Mouse (Mus musculus) heart, adult 2 months (tissue): ENCODE data around the gene Map3k5. TPM values are rescaled to one million over a fixed set of nuclear protein-coding genes. Genes with fewer than 3 reads are reported as not detected.
A peak's percentile ranks its signal among the peaks of the same experiment; 100 is the strongest.

Source experiments
- DNase-seq, 2 experiments: peaks; one replicate each; pipeline ENCODE4 v3.0.0; 2021
- H3K27ac ChIP-seq: fragments of 200-600 bp; 2 replicates; pipeline ENCODE4 v1.8.1; 2022
- H3K27me3 ChIP-seq: fragments of 200-500 bp; 2 replicates; pipeline ENCODE4 v1.6.1; 2012; ENCODE audit warnings: mild to moderate bottlenecking, low read length, inconsistent platforms, mixed read lengths; ENCODE audit not compliant: control insufficient read depth, insufficient read depth
- H3K36me3 ChIP-seq: fragments of 200-500 bp; 2 replicates; pipeline ENCODE4 v1.6.1; 2012; ENCODE audit warnings: low read length, inconsistent platforms; ENCODE audit not compliant: control insufficient read depth, insufficient read depth
- H3K4me1 ChIP-seq: fragments of 200-500 bp; 2 replicates; pipeline ENCODE4 v1.6.1; 2011; ENCODE audit warnings: low read length; ENCODE audit not compliant: control insufficient read depth, insufficient read depth
- H3K4me3 ChIP-seq: fragments of 200-600 bp; 2 replicates; pipeline ENCODE4 v1.8.1; 2022
- H3K79me2 ChIP-seq: fragments of 200-500 bp; replicated peaks from 2 replicates; pipeline ENCODE4 v1.6.1; 2012; ENCODE audit warnings: mild to moderate bottlenecking, inconsistent platforms, low read length, moderate library complexity, mixed read lengths; ENCODE audit not compliant: control insufficient read depth, insufficient read depth
- H3K9ac ChIP-seq: fragments of 200-500 bp; 2 replicates; pipeline ENCODE4 v1.6.1; 2012; ENCODE audit warnings: low read depth, mild to moderate bottlenecking, control low read depth, inconsistent platforms, low read length, mixed read lengths
- CTCF ChIP-seq: fragments of 200-600 bp; IDR thresholded peaks from 2 replicates; pipeline ENCODE4 v1.8.1; 2022; ENCODE audit warnings: antibody characterized with exemption, mild to moderate bottlenecking, moderate library complexity
- EP300 ChIP-seq: fragments of 200-500 bp; IDR thresholded peaks from 2 replicates; pipeline ENCODE4 v1.6.1; 2011; ENCODE audit warnings: low read depth, low read length, control low read depth; ENCODE audit not compliant: insufficient read depth
- POLR2A ChIP-seq: fragments of 200-500 bp; IDR thresholded peaks from 2 replicates; pipeline ENCODE4 v1.6.1; 2011; ENCODE audit warnings: mild to moderate bottlenecking, low read depth, low read length, control low read depth; ENCODE audit not compliant: insufficient read depth
- WGBS: fragments of 180-500 bp; shearing (Covaris S2); methylation state at CpG from one replicate; pipeline ENCODE4 v1.1.7; 2018; 5-methylcytosine and 5-hydroxymethylcytosine counted together
- intact Hi-C: fragments of 180-260 bp; cut with DNase I; formaldehyde crosslinking; loops from one replicate; pipeline ENCODE4 v1.15.1; 2025
- polyA plus RNA-seq: library from polyadenylated mRNA; depleted of rRNA; stranded (reverse); fragments of >200 nt; gene quantifications from 2 replicates; pipeline ENCODE4 v1.2.3, GENCODE M21; 2012
- total RNA-seq, 2 experiments: library from RNA; stranded (reverse); gene quantifications; 2 replicates each; pipeline ENCODE4 v1.2.3; 2021

The Map3k5 gene
- total and polyA plus RNA-seq, 3 experiments = 7.6 to 45.3 (median 42.6) TPM

DNA sequence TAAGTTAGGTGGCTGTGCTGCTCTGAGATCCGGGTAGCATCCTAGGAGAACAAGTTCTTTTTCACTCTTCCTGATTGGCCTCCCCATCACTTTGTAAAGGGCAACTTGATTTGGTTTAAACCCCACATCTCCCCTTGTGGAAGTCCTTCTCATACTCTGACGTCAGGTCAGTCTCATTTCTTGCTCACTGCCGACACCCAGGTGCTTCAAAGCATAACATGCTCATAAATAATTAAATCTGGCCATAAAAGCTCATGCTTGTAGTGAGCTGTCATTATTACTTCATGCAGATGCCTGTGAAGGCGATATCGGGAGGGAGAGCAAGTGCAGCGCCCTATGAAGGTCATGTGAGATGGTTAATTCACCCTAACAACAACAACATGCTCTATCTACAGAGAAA lies 87.0 kb downstream of the Map3k5 start:
- Histone ChIP-seq H3K36me3 (peaks cover 4% of the 10 kb centered on the region), H3K79me2 (no peaks in the 10 kb centered on the region; the same call in 1 of the 2 replicates), H3K27me3 (no peaks in the 10 kb centered on the region), H3K9ac (no peak overlapping the region), H3K4me1 (peaks cover 4% of the 10 kb centered on the region), H3K27ac (no peak overlapping the region), H3K4me3 (no peak overlapping the region)
- DNase-seq = no peak
- TF ChIP-seq EP300 = no peak
- TF ChIP-seq CTCF = no peak
- no peak for TF ChIP-seq POLR2A
- 88% methylated on average over 6 of the region's 6 CpGs for WGBS
- intact Hi-C loops = loop anchor here (5.0 kb wide), 1 partner anchor 41 kb away; no protein-coding TSS in a partner anchor

DNA sequence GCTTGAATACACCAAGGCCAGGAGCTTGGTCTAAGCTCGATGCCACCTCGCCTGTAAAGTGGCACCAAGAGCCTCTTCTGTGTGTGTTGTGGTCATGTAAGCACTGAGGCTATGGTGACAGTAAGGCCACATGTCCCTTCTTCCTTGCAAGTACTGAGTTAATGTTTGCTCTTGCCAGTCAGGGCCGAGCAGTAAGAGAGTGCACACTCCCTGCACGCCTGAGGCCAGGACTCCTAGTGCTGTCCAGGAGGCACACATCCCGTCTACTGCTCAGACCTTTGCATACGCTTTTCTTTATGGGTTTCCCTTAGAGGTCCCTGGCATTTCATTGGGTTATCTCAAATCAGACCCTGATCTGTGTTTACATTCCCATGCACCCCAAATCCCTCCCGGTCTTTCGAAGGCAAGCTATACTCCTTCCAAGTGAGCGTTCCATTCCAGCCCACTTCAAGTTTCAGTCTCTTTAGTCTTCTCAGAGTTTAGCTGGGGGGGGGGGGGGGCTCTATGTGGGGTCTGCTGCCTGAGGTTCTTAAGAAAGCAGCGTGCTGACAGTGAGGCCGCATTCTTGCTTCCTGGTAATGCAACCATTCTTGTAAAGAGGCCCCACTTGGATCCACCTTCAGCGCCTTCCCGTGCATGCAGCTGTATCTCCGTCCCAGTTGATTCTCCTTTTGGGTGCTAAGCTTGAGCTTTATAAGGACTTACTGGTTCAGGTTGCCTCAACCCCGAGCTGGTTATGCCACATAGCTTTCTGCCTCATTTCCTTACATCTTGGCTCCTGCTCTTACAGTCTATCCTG lies 87.6 kb downstream of the Map3k5 start:
- TF ChIP-seq POLR2A (no peak), CTCF (no peak), EP300 (no peak)

DNA sequence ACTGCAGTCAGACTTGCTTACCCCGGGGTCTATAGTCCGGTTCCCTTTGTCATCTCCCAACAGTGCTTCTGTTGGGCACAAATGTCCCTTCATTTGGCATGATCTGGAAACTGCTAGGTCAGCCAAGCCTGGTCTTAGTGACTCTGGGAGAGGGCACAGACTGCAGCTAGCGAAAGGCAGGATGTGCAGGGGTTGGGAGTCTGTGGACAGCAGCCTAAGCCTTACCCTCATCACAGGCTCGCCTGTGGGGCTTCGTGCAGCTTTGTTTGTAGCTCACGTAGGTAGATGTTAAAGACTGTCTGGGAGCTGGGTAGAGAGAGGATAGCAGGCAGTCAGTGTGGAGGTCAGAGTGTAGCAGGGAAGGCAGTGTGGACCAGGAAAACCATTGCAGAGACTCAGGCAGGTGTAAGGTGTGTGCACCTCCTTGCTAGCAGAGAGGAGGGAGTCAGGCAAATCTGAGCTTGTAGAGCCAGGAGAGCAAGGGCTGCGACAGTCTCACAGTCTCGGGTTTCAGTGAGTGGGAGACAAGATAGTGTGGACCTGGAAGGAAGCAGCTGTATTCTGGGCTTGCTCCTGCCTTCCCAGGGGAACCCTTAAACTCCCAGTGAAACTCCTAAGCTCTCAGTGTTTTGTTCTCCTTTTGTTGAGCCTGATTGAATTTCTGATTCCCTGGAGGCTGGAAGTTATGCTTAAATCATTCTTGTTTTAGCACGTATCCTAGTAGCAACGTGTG lies 88.5 kb downstream of the Map3k5 start:
- TF ChIP-seq CTCF = no peak

More for the DNA sequence above, 87.6 kb downstream of the Map3k5 start:
- Histone ChIP-seq H3K27ac (no peak overlapping the region), H3K4me1 (peaks cover 4% of the 10 kb centered on the region), H3K36me3 (peaks cover 4% of the 10 kb centered on the region), H3K79me2 (no peaks in the 10 kb centered on the region; the same call in 1 of the 2 replicates), H3K27me3 (no peaks in the 10 kb centered on the region), H3K9ac (no peak overlapping the region), H3K4me3 (no peak overlapping the region)
- intact Hi-C loops = loop anchor here (5.0 kb wide), 1 partner anchor 40 kb away; no protein-coding TSS in a partner anchor
- 90% methylated on average over 15 of the region's 15 CpGs for WGBS
- no peak for DNase-seq

DNA sequence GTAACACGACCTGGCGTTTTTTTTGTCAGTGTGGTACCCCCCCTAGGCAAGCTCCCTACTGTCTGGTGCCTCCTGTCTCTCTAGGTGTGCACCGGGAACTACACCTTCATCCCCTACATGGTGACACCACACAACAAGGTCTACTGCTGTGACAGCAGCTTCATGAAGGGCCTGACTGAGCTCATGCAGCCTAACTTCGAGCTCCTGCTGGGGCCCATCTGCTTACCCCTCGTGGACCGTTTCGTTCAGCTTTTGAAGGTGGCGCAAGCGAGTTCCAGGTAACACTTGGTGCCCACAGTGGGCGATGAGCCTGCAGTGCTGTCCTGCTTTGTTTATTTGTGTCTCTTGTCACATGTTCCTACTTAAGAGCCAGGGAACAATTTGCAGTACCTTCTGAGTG lies 89.3 kb downstream of the Map3k5 start:
- Histone ChIP-seq H3K36me3 (peaks cover 4% of the 10 kb centered on the region), H3K4me1 (peaks cover 4% of the 10 kb centered on the region), H3K79me2 (no peaks in the 10 kb centered on the region; the same call in 1 of the 2 replicates), H3K9ac (no peak overlapping the region), H3K4me3 (no peak overlapping the region), H3K27ac (no peak overlapping the region), H3K27me3 (no peaks in the 10 kb centered on the region)
- no peak for DNase-seq
- 0 out of 2 replicates have a peak, but pooled peaks have one; percentile 27 for TF ChIP-seq EP300
- TF ChIP-seq POLR2A = no peak
- peak; percentile 5; the same call in 1 of the 2 replicates for TF ChIP-seq CTCF
- 65% methylated on average over 10 of the region's 10 CpGs for WGBS
- intact Hi-C loops = loop anchor here (5.0 kb wide), 1 partner anchor 39 kb away; no protein-coding TSS in a partner anchor

More for the DNA sequence above, 88.5 kb downstream of the Map3k5 start:
- intact Hi-C loops = loop anchor here (5.0 kb wide), 1 partner anchor 40 kb away; no protein-coding TSS in a partner anchor
- Histone ChIP-seq H3K79me2 (no peaks in the 10 kb centered on the region; the same call in 1 of the 2 replicates), H3K9ac (0 out of 2 replicates have a peak overlapping the region, but pooled peaks have one; percentile 29), H3K4me1 (peaks cover 4% of the 10 kb centered on the region), H3K27ac (no peak overlapping the region), H3K27me3 (no peaks in the 10 kb centered on the region), H3K36me3 (peaks cover 4% of the 10 kb centered on the region), H3K4me3 (no peak overlapping the region)
- WGBS = 46% methylated on average over 10 of the region's 10 CpGs
- DNase-seq = no peak

DNA sequence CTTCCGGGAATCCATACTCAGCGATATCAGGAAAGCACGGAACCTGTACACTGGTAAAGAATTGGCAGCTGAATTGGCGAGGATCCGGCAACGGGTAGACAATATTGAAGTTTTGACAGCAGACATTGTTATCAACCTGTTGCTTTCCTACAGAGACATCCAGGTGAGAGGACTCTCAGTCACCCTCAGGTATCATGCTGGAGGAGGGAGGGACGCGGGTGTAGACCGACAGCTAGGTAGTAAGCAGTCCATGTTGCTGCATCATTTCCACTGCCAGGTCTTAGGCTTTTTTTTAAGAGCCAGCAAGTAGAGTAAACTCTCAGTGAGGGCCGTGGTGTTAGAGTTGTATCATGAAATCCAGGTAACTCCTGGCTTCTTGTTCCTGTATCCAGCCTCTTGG lies 90.6 kb downstream of the Map3k5 start:
- no peak for DNase-seq
- TF ChIP-seq POLR2A (no peak), EP300 (no peak), CTCF (no peak)
- H3K4me3 ChIP-seq = no peak overlapping the region
- H3K27me3 ChIP-seq = no peaks in the 10 kb centered on the region
- no peak overlapping the region for H3K9ac ChIP-seq
- H3K79me2 ChIP-seq = no peaks in the 10 kb centered on the region
- no peak overlapping the region for H3K27ac ChIP-seq
- 95% methylated on average over 10 of the region's 10 CpGs for WGBS
- intact Hi-C loops = loop anchor here (5.0 kb wide), 1 partner anchor 37 kb away; no protein-coding TSS in a partner anchor
- peaks cover 4% of the 10 kb centered on the region for H3K4me1 ChIP-seq
- H3K36me3 ChIP-seq = peaks cover 5% of the 10 kb centered on the region
